Mouse (Mus musculus) urinary bladder, postnatal 0 days (tissue): ENCODE results near the gene Prox1. TPM values are rescaled to one million over a fixed set of nuclear protein-coding genes. Genes with fewer than 3 reads are reported as not detected.

Experiments used
- polyA plus RNA-seq: library from polyadenylated mRNA; unstranded; fragments of >200 nt; fragmentation: Nextera tagmentation; extraction: Ambion mirVana; gene quantifications from 2 replicates; pipeline ENCODE4 v1.2.1, GENCODE M21; 2015

The Prox1 gene
- 0.17 and 0.25 TPM in 2 replicates for polyA plus RNA-seq

GRCm38 (mm10) chr1:190169911-190170818, at the start of gene Prox1:
TSS of gene Prox1 (minus strand) at chr1:190170714.

Other genes with a start within 250 kb of the Prox1 start
- 68.1 and 70.5 TPM in 2 replicates for gene Smyd2, start 248.4 kb downstream of the Prox1 start, polyA plus RNA-seq